Mouse (Mus musculus): ENCODE measurements around the gene Rpl18. TPM values are rescaled to one million over a fixed set of nuclear protein-coding genes. Genes with fewer than 3 reads are reported as not detected.

Rpl18 gene
- polyA plus RNA-seq, 1 experiment, result 1,119 TPM

DNA sequence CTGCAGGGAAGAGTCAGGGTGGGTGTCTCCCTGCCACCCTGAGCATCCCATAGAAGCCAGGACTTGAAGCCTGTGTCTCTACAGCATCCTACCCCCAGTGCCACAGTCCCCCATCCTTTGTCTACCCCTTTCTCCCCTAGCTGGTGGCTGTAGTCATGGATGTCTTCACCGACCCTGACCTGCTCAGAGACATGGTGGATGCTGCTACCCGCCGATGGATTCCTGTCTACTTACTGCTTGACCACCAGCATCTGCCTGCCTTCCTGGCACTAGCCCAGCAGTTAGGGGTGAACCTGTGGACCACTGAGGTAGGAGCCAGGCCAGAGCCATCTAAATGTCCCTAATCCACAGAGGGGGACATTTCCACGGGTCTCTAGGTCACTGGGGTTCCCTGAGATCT lies 8.0 kb downstream of the Rpl18 start:
- H3K4me1 ChIP-seq (ENCODE audit: control insufficient read depth, insufficient read depth, low read length), result peaks cover 8% of the 10 kb centered on the region
- TF ChIP-seq POLR2A (IDR thresholded peaks at IDR 0.05; ENCODE audit: borderline replicate concordance, extremely low read depth, low read depth, low read length), result no peak
- no peak for TF ChIP-seq CTCF (IDR thresholded peaks at IDR 0.05; ENCODE audit: insufficient read depth, low read length)
- WGBS, result 82% methylated on average over 4 of the region's 4 CpGs
- DNase-seq, result no peak
- no peak overlapping the region for H3K4me3 ChIP-seq (replicated peaks; ENCODE audit: extremely low read depth, low read depth, low read length)

DNA sequence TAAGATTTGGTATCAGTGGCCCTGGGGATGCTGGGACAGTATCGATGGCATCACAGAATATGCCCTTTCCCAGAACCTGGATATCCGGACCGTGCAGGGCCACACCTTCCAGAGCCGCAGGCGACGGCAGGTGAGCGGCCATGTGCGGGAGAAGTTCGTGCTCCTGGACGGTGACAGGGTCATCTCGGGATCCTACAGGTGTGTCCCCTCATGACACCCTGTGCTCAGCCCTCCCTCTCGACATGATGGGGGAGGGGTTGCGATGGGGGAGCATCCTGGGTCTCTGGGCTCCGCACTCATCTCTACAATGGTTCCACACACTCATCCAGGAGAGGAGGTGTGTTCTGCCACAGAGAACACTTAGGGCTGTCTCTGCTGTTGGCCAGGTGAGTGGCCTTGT lies 8.5 kb downstream of the Rpl18 start:
- peaks cover 5% of the 10 kb centered on the region for H3K4me1 ChIP-seq (ENCODE audit: control insufficient read depth, insufficient read depth, low read length)
- no peak for DNase-seq
- H3K4me3 ChIP-seq (replicated peaks; ENCODE audit: extremely low read depth, low read depth, low read length), result no peak overlapping the region
- TF ChIP-seq POLR2A (IDR thresholded peaks at IDR 0.05; ENCODE audit: borderline replicate concordance, extremely low read depth, low read depth, low read length), result no peak
- no peak for TF ChIP-seq CTCF (IDR thresholded peaks at IDR 0.05; ENCODE audit: insufficient read depth, low read length)
- WGBS, result 87% methylated on average over 14 of the region's 14 CpGs

DNA sequence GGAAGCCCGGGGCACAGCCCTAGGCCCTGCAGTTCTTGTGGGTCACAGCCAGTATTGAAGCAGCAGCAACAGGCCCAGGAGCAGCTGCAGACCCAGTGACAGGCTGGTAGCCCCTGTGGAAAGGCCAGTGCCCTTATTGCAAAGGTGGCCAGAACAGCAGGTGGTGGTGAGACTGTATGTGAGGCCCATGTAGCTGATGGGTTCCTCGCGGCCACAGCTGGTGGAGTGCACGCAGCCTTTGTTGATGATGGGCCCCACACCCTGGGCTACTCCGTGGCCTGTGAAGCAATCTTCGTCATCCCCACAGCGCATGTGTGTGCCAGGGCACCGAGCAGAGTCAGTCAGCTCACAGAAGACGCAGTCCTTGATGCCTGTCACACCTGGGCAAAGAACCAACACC lies 9.9 kb downstream of the Rpl18 start:
- DNase-seq, result no peak
- WGBS, result 87% methylated on average over 9 of the region's 9 CpGs
- TF ChIP-seq CTCF (IDR thresholded peaks at IDR 0.05; ENCODE audit: insufficient read depth, low read length) (no peak), POLR2A (IDR thresholded peaks at IDR 0.05; ENCODE audit: borderline replicate concordance, extremely low read depth, low read depth, low read length) (no peak)
- Histone ChIP-seq H3K4me1 (ENCODE audit: control insufficient read depth, insufficient read depth, low read length) (no peaks in the 10 kb centered on the region; the same call in 1 of the 2 replicates), H3K4me3 (replicated peaks; ENCODE audit: extremely low read depth, low read depth, low read length) (no peak overlapping the region)

DNA sequence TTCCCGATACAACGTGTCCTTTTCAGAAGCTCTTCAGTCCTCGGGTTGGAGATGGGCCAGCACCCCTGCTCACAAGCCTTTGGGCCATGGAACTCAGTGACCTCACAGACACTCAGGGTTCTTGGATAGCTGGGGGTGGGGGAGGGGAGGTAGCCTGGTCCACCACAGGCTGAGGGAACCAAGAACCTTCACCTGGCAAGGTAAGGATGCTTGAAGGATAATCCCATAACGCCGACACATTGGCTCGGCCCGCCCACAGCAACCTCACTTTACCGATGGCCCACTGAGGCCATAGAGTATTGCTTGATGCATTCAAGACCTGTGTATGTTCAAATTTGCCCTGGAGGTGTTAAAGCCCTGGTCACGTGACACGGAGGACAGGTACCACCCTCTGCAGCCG lies 10.5 kb downstream of the Rpl18 start, which contains the start of gene Spaca4:
Gene Spaca4 (minus strand): TSS at position 101 of the 400 bp plus-strand sequence.
- WGBS, result 88% methylated on average over 11 of the region's 11 CpGs
- Histone ChIP-seq H3K4me3 (replicated peaks; ENCODE audit: extremely low read depth, low read depth, low read length) (no peak within 1 kb of the TSS), H3K4me1 (ENCODE audit: control insufficient read depth, insufficient read depth, low read length) (no peaks in the 10 kb centered on the region)
- DNase-seq, result no peak
- TF ChIP-seq POLR2A (IDR thresholded peaks at IDR 0.05; ENCODE audit: borderline replicate concordance, extremely low read depth, low read depth, low read length) (no peak), CTCF (IDR thresholded peaks at IDR 0.05; ENCODE audit: insufficient read depth, low read length) (no peak)

DNA sequence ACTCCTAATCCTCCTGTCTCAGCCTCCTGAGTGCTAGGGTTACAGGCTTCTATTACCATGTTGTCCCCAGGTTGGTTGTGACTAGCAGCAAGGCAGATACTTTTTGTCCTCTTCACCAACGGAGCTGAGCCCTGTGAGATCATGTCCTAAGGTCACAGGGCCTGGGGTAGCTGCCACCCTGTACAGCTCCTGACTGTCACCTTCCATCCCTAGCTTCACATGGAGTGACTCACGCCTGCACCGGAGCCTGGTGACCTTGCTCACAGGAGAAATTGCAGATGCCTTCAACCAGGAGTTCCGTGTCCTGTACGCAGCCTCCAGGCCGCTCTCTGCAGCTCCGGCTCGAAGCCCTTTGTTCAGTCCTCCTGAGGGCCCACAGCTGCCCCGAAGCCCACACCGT lies 11.2 kb downstream of the Rpl18 start:
- no peaks in the 10 kb centered on the region for H3K4me1 ChIP-seq (ENCODE audit: control insufficient read depth, insufficient read depth, low read length)
- 92% methylated on average over 10 of the region's 10 CpGs for WGBS
- no peak for DNase-seq
- H3K4me3 ChIP-seq (replicated peaks; ENCODE audit: extremely low read depth, low read depth, low read length), result no peak overlapping the region
- TF ChIP-seq POLR2A (IDR thresholded peaks at IDR 0.05; ENCODE audit: borderline replicate concordance, extremely low read depth, low read depth, low read length) (no peak), CTCF (IDR thresholded peaks at IDR 0.05; ENCODE audit: insufficient read depth, low read length) (no peak)

DNA sequence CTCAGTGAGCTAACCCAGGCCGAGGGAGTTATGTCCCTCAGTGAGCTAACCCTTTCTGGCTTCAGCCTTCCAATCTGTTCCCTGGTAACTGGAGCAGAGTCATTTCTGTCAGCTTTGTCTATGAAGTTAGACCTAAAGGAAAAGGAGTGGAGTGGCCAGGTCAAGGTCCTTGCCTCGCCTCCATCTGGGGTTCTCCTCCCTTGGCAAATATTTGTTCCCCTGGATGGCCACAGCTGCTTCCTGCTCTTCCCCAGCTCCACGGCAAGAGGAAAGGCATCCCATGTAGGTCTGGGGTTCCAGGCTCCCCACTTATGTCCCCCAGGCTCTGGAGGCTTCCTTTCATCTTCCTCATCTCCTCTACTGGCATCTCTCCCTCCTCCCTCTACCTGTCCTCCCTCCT lies 12.4 kb downstream of the Rpl18 start:
- no peaks in the 10 kb centered on the region for H3K4me1 ChIP-seq (ENCODE audit: control insufficient read depth, insufficient read depth, low read length)
- 51% methylated on average over 3 of the region's 3 CpGs for WGBS
- TF ChIP-seq CTCF (IDR thresholded peaks at IDR 0.05; ENCODE audit: insufficient read depth, low read length) (no peak), POLR2A (IDR thresholded peaks at IDR 0.05; ENCODE audit: borderline replicate concordance, extremely low read depth, low read depth, low read length) (no peak)
- no peak overlapping the region for H3K4me3 ChIP-seq (replicated peaks; ENCODE audit: extremely low read depth, low read depth, low read length)
- no peak for DNase-seq

DNA sequence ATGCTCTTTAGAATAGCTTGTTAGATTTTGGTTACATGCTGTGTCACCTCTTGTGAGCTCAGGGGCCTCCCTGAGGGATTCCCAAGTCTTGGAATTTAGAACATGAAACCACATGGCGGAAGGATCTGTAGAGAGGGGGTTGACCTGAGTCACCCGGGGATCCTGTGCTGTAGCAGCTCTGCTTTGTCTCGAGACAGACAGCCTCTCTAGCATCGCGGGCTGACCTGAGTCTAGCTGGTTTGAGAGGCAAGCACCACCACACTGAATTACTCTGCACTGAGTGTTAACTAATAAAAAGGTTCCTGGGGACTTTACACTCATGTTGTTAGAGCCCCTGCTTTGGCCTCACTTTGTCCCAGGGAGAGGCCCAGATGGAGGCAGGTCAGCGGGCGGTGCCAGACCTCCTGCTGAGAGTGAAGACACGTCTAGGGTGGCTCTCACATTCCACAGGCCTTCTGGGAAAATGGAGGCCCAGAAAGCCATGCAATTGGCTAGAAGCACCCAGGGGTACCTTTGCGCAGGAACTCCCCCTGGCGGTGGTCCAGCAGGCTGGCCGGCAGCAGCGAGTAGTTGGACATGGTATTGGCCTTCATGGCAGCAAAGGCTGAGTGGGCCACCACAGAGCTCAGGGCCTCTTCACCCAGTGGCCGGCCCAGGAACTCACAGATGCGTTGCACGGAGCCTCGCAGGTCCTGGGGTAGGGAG lies 15.6 kb downstream of the Rpl18 start:
- Histone ChIP-seq H3K4me3 (replicated peaks; ENCODE audit: extremely low read depth, low read depth, low read length) (no peak overlapping the region), H3K4me1 (ENCODE audit: control insufficient read depth, insufficient read depth, low read length) (no peaks in the 10 kb centered on the region)
- WGBS, result 34% methylated on average over 16 of the region's 16 CpGs
- DNase-seq, result no peak
- no peak for TF ChIP-seq POLR2A (IDR thresholded peaks at IDR 0.05; ENCODE audit: borderline replicate concordance, extremely low read depth, low read depth, low read length)
- TF ChIP-seq CTCF (IDR thresholded peaks at IDR 0.05; ENCODE audit: insufficient read depth, low read length), result peak; percentile 37; the same call in 1 of the 2 replicates

DNA sequence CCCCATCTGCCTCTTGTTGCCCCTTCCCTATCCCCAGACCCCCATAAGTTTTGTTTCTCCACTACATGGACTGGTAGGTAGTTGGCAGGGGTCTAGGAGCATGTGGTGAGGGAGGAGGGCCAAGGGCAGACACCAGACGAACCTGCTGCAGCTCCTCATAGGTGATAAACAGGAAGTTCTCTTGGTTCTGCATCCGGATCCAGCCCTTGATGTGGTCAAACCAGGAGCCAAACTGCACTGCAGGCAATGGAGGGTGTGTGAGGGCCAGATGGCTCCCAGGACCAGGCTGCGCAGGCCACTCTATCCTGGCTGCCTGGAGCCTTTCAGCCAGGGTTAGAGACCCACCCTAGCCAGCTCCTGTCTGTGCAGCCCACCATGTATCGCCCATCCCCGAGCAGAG lies 18.2 kb downstream of the Rpl18 start:
- DNase-seq, result no peak
- Histone ChIP-seq H3K4me3 (replicated peaks; ENCODE audit: extremely low read depth, low read depth, low read length) (no peak overlapping the region), H3K4me1 (ENCODE audit: control insufficient read depth, insufficient read depth, low read length) (no peaks in the 10 kb centered on the region)
- 58% methylated on average over 5 of the region's 5 CpGs for WGBS
- TF ChIP-seq POLR2A (IDR thresholded peaks at IDR 0.05; ENCODE audit: borderline replicate concordance, extremely low read depth, low read depth, low read length) (no peak), CTCF (IDR thresholded peaks at IDR 0.05; ENCODE audit: insufficient read depth, low read length) (no peak)

DNA sequence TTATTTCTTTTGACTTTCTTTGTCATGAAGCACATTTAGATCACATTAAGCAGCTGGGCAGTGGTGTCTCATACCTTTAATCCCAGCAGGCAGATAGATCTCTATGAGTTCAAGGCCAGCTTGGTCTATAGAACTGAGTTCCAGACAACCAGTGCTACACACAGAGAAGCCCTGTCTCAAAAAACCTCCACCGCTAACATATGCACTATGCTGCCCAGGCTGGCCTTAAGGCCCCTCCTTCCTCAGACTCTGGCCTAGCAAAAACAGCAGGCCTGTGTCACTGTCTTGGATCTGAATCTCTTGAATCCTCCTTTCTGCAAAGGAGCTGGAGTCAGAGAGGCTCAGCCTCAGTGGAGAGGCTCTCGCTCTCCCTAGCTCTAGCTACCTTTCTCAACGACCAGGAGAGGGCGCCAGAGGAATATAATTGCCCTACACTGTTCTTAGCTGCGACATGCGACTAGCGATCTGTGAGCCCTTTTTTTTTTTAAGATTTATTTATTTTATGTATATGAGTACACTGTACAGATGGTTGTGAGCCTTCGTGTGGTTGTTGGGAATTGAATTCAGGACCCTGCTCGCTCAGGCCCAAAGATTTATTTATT lies 24.0 kb downstream of the Rpl18 start:
- TF ChIP-seq CTCF (IDR thresholded peaks at IDR 0.05; ENCODE audit: insufficient read depth, low read length) (peak; percentile 77), POLR2A (IDR thresholded peaks at IDR 0.05; ENCODE audit: borderline replicate concordance, extremely low read depth, low read depth, low read length) (no peak)
- peak; percentile 80 for DNase-seq
- no peaks in the 10 kb centered on the region for H3K4me1 ChIP-seq (ENCODE audit: control insufficient read depth, insufficient read depth, low read length)
- WGBS, result 8% methylated on average over 9 of the region's 9 CpGs
- no peak overlapping the region for H3K4me3 ChIP-seq (replicated peaks; ENCODE audit: extremely low read depth, low read depth, low read length)

DNA sequence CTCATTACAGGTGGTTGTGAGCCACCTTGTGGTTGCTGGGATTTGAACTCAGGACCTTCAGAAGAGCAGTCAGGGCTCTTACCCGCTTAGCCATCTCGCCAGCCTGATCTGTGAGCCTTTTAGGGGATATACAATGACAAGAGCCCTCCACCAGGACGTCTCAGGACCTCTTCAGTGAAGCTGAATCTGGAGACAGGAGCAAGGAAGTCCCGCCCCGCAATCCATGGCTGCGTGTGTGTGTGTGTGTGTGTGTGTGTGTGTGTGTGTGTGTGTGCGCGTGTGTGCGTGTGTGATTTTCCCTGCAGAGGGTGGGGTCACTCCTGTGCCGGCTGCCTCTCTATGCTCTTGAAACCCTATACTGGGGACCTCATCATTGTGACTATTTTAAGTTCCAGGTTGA lies 24.6 kb downstream of the Rpl18 start:
- H3K4me1 ChIP-seq (ENCODE audit: control insufficient read depth, insufficient read depth, low read length), result no peaks in the 10 kb centered on the region
- 55% methylated on average over 10 of the region's 10 CpGs for WGBS
- H3K4me3 ChIP-seq (replicated peaks; ENCODE audit: extremely low read depth, low read depth, low read length), result no peak overlapping the region
- no peak for DNase-seq
- no peak for TF ChIP-seq CTCF (IDR thresholded peaks at IDR 0.05; ENCODE audit: insufficient read depth, low read length)
- TF ChIP-seq POLR2A (IDR thresholded peaks at IDR 0.05; ENCODE audit: borderline replicate concordance, extremely low read depth, low read depth, low read length), result no peak

All from lung, adult 2 months (tissue).